Mouse (Mus musculus) left cerebral cortex, postnatal 10 days (tissue): ENCODE measurements around the gene Slc9a3. TPM values are rescaled to one million over a fixed set of nuclear protein-coding genes. Genes with fewer than 3 reads are reported as not detected.

Source experiments
- DNase-seq, 2 experiments: peaks; one replicate each; pipeline ENCODE4 v3.0.0; 2021 to 2022; ENCODE audit warnings: low spot score in 2 of 2, mixed read lengths in 1 of 2; ENCODE audit errors: extremely low spot score in 1 of 2
- intact Hi-C: fragments of 180-260 bp; cut with DNase I; formaldehyde crosslinking; loops from one replicate; pipeline ENCODE4 v1.15.1; 2025
- total RNA-seq, 2 experiments: library from RNA; stranded (reverse); gene quantifications; 2 replicates each; pipeline ENCODE4 v1.2.3; 2021

Slc9a3 gene
- total RNA-seq, 2 experiments from 2014 or later, result 0.73 to 1.2 TPM

DNA sequence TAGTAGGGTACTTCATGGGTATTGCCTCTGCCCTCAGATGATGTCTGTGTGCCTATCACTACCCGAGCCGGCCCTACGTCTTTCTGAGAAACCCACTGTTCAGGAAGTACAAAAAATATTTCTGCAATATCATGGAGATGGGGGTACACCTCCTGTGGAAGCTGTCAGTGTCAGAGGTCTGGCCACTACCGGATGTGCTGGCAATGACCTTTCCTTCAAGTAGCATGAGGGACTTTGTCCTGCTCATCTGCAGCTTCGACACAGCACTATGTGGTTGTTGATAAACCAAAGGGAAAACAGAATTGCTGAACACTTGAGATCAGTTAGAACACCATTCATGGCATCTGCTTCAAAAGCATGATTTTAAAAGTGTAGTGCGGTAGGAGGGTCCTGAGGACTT lies 19.5 kb downstream of the Slc9a3 start:
- no peak for DNase-seq
- intact Hi-C loops, result no loop called here

DNA sequence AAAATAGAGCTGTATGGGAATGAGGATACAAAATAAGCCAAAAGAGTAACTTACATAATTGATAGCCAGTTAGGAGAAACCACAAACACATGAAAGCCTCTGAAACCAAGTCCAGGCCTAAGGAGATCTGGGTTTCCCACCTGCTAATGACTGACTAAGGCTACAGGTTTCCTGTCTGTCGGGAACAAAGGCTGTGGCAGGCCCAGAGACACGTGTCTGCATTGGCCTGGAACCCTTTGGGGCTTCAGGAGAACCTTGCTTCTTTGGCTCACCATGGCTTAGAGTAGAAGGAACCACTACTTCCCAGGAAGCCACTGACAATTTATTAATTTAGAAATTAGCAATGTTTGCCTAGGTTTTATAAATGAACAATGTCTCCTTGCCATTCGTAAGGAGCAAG lies 22.0 kb downstream of the Slc9a3 start:
- intact Hi-C loops, result no loop called here
- no peak for DNase-seq

- DNase-seq, result no peak
- intact Hi-C loops, result no loop called here
Observed at GRCm38 (mm10) chr13:74144120-74144884, 23.0 kb downstream of the Slc9a3 start.

DNA sequence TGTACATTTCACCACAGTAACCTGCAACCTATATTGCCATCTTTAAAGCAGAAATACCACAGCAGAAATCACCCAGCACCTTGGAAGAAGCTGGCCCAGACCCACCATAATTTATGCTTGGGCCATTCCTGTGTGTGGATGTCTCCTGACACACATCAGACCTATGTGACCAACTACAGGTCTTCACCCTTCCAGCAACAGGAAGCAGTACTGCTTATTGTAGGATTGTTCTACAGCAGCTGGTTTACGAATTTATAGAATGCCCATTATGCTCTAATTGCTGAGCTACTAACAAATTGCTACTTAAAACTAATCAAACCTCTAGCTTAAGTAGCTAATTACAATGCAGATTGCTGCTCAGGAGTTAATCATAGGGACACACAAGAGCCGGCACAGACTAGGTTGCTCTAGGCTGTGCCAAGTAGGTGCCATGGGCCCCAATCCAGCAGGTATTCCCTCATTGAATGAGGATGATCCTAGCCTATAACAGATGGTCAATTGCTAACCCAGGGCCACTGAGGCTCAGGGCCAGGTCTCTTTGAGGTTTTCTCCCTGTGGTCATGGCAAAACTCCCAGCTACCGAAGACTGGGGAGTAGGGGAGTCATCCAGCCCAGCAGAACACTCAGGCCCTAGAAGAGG lies 24.8 kb downstream of the Slc9a3 start:
- intact Hi-C loops, result no loop called here
- no peak for DNase-seq

DNA sequence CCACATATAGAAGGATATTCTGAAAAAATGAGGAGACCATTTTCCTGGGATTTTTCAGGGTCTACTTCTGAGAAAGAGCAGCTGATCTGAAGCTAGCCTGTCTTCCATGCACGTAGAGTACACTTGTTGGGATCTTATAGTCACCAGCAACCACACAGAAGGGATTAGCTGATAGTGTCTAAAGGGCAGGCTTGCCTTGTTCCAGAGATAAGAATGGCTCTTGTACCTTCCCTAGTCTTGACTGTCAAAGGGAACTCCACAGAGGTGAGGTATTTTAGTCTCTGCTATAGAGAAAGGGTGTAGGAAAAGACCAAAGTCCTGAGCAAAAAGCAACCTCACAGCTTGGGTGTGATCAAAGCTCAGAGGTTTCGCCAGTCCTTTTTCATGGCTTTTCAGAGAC lies 26.1 kb downstream of the Slc9a3 start:
- no peak for DNase-seq
- intact Hi-C loops, result no loop called here

GRCm38 (mm10) chr13:74166348-74167056 lies 45.2 kb downstream of the Slc9a3 start:
- intact Hi-C loops, result loop anchor here (10.0 kb wide), 1 partner anchor 192 kb away; no protein-coding TSS in a partner anchor
- peak; percentile 33 to 75 for DNase-seq

DNA sequence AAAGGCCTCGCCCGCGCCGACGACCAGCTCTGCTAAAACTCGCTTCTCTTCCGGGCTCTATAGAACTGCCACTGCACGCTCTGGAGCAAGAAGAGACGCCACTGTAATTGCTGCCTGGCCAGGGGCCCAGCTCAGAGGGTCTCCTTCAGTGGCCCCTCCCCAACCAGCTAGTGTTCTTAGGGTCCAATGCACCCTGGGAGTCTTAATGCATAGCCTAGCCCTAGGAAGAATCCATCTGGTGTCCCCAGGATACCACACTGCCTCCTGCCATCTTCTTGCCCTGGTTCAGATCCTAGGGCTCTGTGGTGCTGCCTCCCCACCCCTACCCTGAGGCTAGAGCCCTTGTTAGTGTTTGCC lies 45.8 kb downstream of the Slc9a3 start:
- intact Hi-C loops, result loop anchor here (10.0 kb wide), 1 partner anchor 192 kb away; no protein-coding TSS in a partner anchor
- DNase-seq, result no peak

DNA sequence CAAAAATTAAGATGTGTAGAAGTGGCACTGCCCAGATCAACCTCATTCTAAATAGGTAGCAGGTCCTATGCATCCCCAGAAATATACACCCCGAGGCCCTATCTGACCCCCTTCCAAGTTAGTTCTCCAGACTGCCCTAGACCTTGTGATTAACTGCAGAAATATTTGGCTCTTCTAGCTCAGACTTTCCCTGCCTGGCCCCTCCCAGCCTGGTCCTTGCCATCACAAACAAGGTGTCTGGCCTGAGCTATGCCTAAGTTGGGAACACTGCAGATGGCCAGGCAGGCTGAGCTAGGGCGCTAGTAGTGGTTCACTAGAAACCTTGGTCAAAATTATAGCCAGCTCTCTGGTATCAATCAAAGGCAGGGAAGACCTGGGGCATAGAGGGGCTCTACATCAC lies 46.2 kb downstream of the Slc9a3 start:
- intact Hi-C loops, result loop anchor here (10.0 kb wide), 1 partner anchor 193 kb away; no protein-coding TSS in a partner anchor
- DNase-seq, result no peak

DNA sequence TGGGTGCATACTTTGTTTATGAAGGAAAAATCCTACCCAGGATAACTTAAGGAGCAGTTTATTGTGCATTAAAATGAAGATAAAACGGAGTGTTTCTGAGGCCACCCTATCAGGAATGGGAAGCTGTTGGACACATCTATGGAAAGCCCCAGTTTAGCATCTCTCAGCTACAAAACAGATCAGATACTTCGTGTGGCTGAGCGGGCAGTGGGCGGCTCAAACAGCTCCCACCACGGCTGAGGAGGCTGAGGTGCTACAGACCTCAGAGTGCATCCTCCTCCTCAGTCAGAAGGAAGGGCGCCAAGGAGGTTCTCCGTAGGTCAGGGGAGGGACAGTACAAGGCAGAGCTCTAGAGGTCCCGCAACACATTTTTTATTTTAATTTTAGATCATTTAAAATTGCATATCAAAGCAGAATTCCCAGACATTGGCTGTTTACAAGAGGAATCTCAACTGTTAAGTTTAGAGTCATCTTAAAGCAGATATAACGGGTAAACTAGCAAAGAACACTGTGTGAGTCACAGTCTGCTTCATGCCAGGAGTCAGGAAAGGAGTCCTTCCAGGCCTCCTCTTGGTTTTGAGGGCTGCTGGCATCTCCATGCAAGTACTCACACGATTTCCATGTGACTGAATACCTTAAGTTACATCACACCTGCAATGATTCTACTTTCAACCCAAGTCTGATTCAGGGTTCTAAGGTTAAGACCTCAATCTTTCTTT lies 48.3 kb downstream of the Slc9a3 start:
- intact Hi-C loops, result loop anchor here (10.0 kb wide), 1 partner anchor 195 kb away; no protein-coding TSS in a partner anchor
- no peak for DNase-seq

DNA sequence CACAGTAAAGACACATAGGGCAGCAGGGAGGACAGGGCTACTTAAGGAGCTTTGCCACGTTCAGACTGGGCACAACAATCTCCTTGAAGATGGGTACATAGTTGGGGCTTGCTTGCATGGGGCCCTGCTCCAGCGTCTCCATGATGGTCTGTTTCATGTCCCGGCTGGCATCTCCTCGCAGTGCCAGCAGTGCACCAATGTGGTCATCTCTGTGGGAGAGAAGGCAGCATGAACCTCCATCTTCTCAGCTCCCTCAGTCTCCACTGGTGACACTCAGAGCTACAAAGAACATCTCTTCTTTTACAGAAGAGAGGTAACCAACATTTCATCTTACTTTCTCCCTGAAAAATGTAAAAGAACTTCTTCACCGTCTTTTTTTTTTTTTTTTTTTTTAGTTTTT lies 50.8 kb downstream of the Slc9a3 start:
- no peak for DNase-seq
- intact Hi-C loops, result no loop called here

DNA sequence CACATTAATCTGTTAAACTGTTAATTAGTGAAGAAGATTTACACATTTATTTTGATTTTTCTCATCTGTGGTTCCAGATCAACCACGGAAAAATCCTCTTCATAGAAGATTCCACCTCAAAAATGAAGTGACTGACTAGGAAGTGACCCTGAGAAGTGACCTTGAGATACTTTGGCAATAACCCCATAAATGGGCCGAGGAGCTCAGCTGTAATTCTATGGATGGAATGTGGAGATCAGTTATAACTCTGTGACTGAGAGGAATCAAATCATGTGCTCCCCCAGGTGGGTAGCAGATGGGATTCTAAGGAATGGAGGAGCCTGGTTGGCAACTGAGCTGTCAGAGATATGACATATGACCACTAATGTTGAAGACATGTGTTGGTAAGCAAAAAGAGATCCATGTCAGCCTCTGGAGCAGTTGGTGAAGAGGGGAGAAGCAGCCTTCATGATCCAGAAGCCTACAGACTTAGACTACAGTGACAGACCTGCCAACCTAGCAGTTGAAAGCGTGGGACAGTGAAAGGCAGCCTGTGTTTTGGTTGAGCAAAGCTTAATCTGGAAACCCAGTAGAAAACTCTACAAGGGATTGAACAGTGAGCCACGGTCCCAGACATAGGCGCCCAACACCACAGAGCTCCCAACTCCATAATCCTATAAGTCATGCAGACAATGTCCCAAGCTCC lies 61.9 kb downstream of the Slc9a3 start:
- no peak for DNase-seq
- intact Hi-C loops, result no loop called here

GRCm38 (mm10) chr13:74192613-74193012 lies 71.4 kb downstream of the Slc9a3 start:
- intact Hi-C loops, result loop anchor here (5.0 kb wide), 1 partner anchor 110 kb away; no protein-coding TSS in a partner anchor

GRCm38 (mm10) chr13:74196451-74196850 lies 75.2 kb downstream of the Slc9a3 start:
- intact Hi-C loops, result no loop called here
- no peak for DNase-seq

More at GRCm38 (mm10) chr13:74192613-74193012, 71.4 kb downstream of the Slc9a3 start:
- no peak for DNase-seq

DNA sequence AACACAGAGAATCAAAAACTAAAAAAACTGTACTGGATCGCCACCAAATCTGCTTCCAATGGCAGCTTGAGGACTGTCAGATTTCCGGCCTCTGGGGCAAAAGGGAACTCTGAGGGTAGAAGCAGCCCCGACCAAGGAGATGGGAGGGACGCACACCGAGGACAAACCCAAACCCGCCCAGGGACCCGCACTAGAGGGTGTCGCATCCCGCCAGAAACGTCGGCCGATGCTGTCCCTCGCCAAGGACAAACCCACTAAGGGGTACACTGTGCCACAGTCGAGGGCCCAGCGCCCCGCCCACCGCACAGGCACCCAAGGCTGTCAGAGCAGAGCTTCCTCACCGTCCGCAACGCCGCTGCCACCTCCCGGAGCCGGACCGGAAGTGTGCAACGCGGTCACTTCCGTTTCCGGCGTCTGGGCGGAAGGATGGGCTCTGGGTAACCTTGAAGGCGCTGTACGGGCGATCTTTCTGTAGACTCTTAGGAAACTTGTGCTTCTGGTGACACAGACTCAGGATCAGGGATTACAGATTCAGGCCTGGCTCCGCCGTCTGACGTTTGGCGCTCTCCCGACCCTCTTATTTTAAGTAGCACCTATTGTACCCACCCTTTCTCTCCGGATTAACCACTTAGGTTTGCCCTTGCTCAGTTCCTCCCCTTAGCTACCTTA lies 87.2 kb downstream of the Slc9a3 start, which contains the start of gene Exoc3:
Exoc3 (minus strand) TSS at position 416 of the 669 bp plus-strand sequence.
- intact Hi-C loops, result no loop called here

DNA sequence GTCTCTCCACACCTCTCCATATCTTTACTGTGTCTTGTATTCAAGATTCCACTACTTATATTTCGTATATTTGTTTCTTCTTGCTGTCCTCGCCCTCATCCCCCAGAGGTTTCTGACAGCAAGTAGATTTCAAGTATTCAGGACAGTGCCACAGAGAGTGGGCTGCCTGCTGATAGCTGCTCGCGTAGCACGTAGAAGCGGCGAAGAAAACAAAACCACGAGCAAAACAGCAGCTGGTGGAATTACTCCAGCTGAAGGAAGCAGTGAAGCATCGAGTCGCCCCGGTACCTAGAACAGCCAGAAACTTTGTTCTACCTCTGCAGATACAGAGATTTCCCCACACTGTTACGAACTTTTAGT lies 87.7 kb downstream of the Slc9a3 start:
- peak in 1 of 2 experiments; percentile 18 for DNase-seq
- intact Hi-C loops, result no loop called here

More for the DNA sequence above, 87.2 kb downstream of the Slc9a3 start, which contains the start of gene Exoc3:
- peak; percentile 86 to 94 for DNase-seq

GRCm38 (mm10) chr13:74218441-74218840 lies 97.2 kb downstream of the Slc9a3 start:
- intact Hi-C loops, result no loop called here
- no peak for DNase-seq
